Mouse (Mus musculus) adrenal gland (tissue): ENCODE measurements around the gene 6330409D20Rik.

Source experiments
- intact Hi-C: fragments of 180-260 bp; cut with DNase I; formaldehyde crosslinking; loops from one replicate; pipeline ENCODE4 v1.15.1; 2025
- microRNA-seq, 2 experiments: library from miRNA; unstranded; fragments of <30 nt; microRNA quantifications; one replicate each; pipeline ENCODE4; 2019

The 6330409D20Rik gene

GRCm38 (mm10) chr2:32704021-32704421 is 36.8 kb downstream of the 6330409D20Rik start, which contains the start of gene Fpgs:
Fpgs (minus strand) TSS chr2:32704145.
- intact Hi-C loops: no loop called here

GRCm38 (mm10) chr2:32703046-32703445 is 37.8 kb downstream of the 6330409D20Rik start:
- intact Hi-C loops: no loop called here

GRCm38 (mm10) chr2:32700966-32701743 is 39.7 kb downstream of the 6330409D20Rik start:
- intact Hi-C loops: no loop called here

GRCm38 (mm10) chr2:32699680-32700079 is 41.1 kb downstream of the 6330409D20Rik start:
- intact Hi-C loops: no loop called here

- intact Hi-C loops: no loop called here
Observed at GRCm38 (mm10) chr2:32694691-32695090, 46.1 kb downstream of the 6330409D20Rik start.

GRCm38 (mm10) chr2:32693823-32694411 is 46.9 kb downstream of the 6330409D20Rik start:
- intact Hi-C loops: no loop called here

- intact Hi-C loops: no loop called here
Observed at GRCm38 (mm10) chr2:32693282-32693681, 47.5 kb downstream of the 6330409D20Rik start.

GRCm38 (mm10) chr2:32692496-32692895 is 48.3 kb downstream of the 6330409D20Rik start:
- intact Hi-C loops: no loop called here

GRCm38 (mm10) chr2:32691041-32691440 is 49.8 kb downstream of the 6330409D20Rik start:
- intact Hi-C loops: loop anchor here (2.0 kb wide), 1 partner anchor 48 kb away; no protein-coding TSS in a partner anchor

GRCm38 (mm10) chr2:32689420-32689819 is 51.4 kb downstream of the 6330409D20Rik start:
- intact Hi-C loops: loop anchor here (2.0 kb wide), 1 partner anchor 59 kb away; no protein-coding TSS in a partner anchor

- intact Hi-C loops: no loop called here
Observed at GRCm38 (mm10) chr2:32687562-32687961, 53.3 kb downstream of the 6330409D20Rik start.

- intact Hi-C loops: no loop called here
Observed at GRCm38 (mm10) chr2:32686640-32687039, 54.2 kb downstream of the 6330409D20Rik start.

GRCm38 (mm10) chr2:32685807-32686206 is 55.0 kb downstream of the 6330409D20Rik start:
- intact Hi-C loops: no loop called here

GRCm38 (mm10) chr2:32684681-32685428 is 56.0 kb downstream of the 6330409D20Rik start:
- intact Hi-C loops: no loop called here

- intact Hi-C loops: no loop called here
Observed at GRCm38 (mm10) chr2:32683701-32684100, 57.1 kb downstream of the 6330409D20Rik start.

GRCm38 (mm10) chr2:32682721-32683417 is 57.9 kb downstream of the 6330409D20Rik start:
- intact Hi-C loops: no loop called here

Small RNA genes lying within 50 kb of the gene (microRNA-seq; reads per million reads assigned to microRNA genes)
- gene Mir2861 (0.11 to 0.37 reads per million in 2 experiments), gene Mir3960 (0 reads per million in 2 experiments), gene Mir8093 (0 to 0.25 reads per million in 2 experiments)
